Mouse (Mus musculus): Measurements from ENCODE around the gene Khdc4. TPM values are rescaled to one million over a fixed set of nuclear protein-coding genes. Genes with fewer than 3 reads are reported as not detected.

The Khdc4 gene
- polyA plus RNA-seq, 1 experiment from 2014 or later = 92.5 TPM

DNA sequence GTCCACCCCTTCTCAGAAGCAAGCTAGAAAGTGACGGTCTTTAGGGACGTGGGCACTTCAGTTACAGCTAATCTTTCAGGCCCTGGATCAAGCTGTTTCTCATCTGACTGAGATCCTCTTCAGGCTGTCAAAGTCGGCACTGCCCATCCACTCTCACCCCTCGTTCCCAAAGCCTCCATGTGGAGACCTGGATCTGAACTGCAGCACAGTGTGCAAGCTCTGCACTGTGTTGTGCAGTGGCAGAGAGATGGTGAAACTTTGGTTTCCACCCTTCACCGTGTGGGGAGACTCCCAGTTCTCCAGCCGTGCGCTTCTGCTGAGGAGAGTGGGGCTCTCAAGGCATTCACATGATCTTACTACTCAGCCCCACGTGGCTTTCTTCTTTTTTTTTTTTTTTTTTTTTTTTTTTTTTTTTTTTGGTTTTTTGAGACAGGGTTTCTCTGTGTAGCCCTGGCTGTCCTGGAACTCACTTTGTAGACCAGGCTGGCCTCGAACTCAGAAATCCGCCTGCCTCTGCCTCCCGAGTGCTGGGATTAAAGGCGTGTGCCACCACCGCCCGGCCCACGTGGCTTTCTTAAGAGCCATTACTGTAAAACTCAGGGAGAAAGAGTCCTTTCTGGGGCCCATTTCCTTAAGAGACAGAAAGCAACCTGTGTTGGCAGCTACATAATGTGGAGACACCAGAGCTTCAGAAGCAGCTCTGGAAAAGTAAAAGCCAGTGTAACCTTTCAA lies 60.7 kb downstream of the Khdc4 start:
- Histone ChIP-seq H3K27me3 (no peaks in the 10 kb centered on the region), H3K4me1 (no peaks in the 10 kb centered on the region), H3K9me3 (peaks cover 21% of the 10 kb centered on the region), H3K9ac (no peak overlapping the region), H3K4me2 (no peak overlapping the region), H3K27ac (no peak overlapping the region), H3K36me3 (peaks cover 47% of the 10 kb centered on the region), H3K4me3 (no peak overlapping the region)
- ATAC-seq (ENCODE audit: insufficient number of reproducible peaks, insufficient read depth, low FRiP score, low TSS enrichment, low read depth) = no peak
- 93% methylated on average over 14 of the region's 15 CpGs for WGBS

DNA sequence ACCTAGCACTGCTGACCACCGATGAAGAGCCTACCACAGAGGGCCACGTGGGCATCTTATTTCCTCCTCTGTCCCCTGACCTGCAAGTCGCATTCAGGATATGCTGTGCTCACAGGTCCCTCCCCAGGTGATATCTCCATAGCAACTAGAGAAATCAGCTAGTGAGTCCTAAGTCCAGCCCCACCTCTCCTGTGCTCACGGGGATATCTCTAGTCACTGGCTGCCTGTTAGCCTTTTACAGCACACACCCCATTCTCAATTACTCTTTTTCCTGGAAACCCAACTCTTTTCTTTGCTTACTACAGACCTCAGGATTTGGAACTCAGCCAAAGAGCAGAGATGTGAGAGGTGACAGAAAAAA lies 61.2 kb downstream of the Khdc4 start:
- Histone ChIP-seq H3K27ac (no peak overlapping the region), H3K9me3 (peaks cover 21% of the 10 kb centered on the region), H3K36me3 (peaks cover 52% of the 10 kb centered on the region), H3K9ac (no peak overlapping the region), H3K4me2 (no peak overlapping the region), H3K4me3 (no peak overlapping the region), H3K4me1 (no peaks in the 10 kb centered on the region), H3K27me3 (no peaks in the 10 kb centered on the region)
- no peak for ATAC-seq (ENCODE audit: insufficient number of reproducible peaks, insufficient read depth, low FRiP score, low TSS enrichment, low read depth)
- 86% methylated on average over 4 of the region's 4 CpGs for WGBS

GRCm38 (mm10) chr3:88754283-88754682 lies 68.7 kb downstream of the Khdc4 start:
- WGBS = 69% methylated on average over 4 of the region's 4 CpGs
- Histone ChIP-seq H3K4me3 (no peak overlapping the region), H3K9me3 (no peaks in the 10 kb centered on the region), H3K4me1 (peaks cover 6% of the 10 kb centered on the region; the same call in 1 of the 2 replicates), H3K4me2 (no peak overlapping the region), H3K9ac (no peak overlapping the region), H3K36me3 (peaks cover 19% of the 10 kb centered on the region), H3K27ac (no peak overlapping the region), H3K27me3 (no peaks in the 10 kb centered on the region)
- ATAC-seq (ENCODE audit: insufficient number of reproducible peaks, insufficient read depth, low FRiP score, low TSS enrichment, low read depth) = no peak

DNA sequence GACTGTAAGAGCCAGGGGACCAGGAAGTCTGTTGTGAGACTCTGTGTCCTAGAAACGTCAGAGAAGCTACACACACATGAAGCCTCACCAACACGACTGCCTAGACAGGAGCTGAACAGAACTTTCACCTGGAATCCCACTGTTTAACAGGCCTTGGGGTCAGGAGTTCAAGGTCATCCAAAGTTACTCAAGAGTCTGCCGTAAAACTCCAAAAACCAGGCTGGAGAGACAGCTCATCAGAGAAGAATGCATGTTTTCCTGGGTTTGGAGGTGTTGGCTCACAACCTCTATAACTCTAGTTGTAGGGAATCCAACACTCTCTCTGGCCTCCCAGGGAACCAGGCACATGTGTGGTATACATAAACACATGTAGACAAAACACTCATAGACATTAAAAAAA lies 69.9 kb downstream of the Khdc4 start:
- 66% methylated on average over 3 of the region's 3 CpGs for WGBS
- H3K4me1 ChIP-seq = peaks cover 6% of the 10 kb centered on the region; the same call in 1 of the 2 replicates
- no peak for ATAC-seq (ENCODE audit: insufficient number of reproducible peaks, insufficient read depth, low FRiP score, low TSS enrichment, low read depth)
- H3K9ac ChIP-seq = no peak overlapping the region
- H3K9me3 ChIP-seq = no peaks in the 10 kb centered on the region
- no peak overlapping the region for H3K4me2 ChIP-seq
- H3K27me3 ChIP-seq = no peaks in the 10 kb centered on the region
- H3K27ac ChIP-seq = no peak overlapping the region
- H3K4me3 ChIP-seq = no peak overlapping the region
- peaks cover 17% of the 10 kb centered on the region for H3K36me3 ChIP-seq

GRCm38 (mm10) chr3:88756276-88756675 lies 70.7 kb downstream of the Khdc4 start:
- H3K27ac ChIP-seq = no peak overlapping the region
- H3K36me3 ChIP-seq = peaks cover 16% of the 10 kb centered on the region
- H3K4me2 ChIP-seq = no peak overlapping the region
- no peaks in the 10 kb centered on the region for H3K9me3 ChIP-seq
- peaks cover 6% of the 10 kb centered on the region; the same call in 1 of the 2 replicates for H3K4me1 ChIP-seq
- WGBS = 55% methylated on average over 4 of the region's 4 CpGs
- no peaks in the 10 kb centered on the region for H3K27me3 ChIP-seq
- H3K4me3 ChIP-seq = no peak overlapping the region
- no peak overlapping the region for H3K9ac ChIP-seq
- no peak for ATAC-seq (ENCODE audit: insufficient number of reproducible peaks, insufficient read depth, low FRiP score, low TSS enrichment, low read depth)

GRCm38 (mm10) chr3:88758045-88758500 lies 72.5 kb downstream of the Khdc4 start:
- peak overlapping the region; percentile 32; the same call in 1 of the 2 replicates for H3K9ac ChIP-seq
- H3K9me3 ChIP-seq = no peaks in the 10 kb centered on the region
- H3K36me3 ChIP-seq = peaks cover 19% of the 10 kb centered on the region
- no peak for ATAC-seq (ENCODE audit: insufficient number of reproducible peaks, insufficient read depth, low FRiP score, low TSS enrichment, low read depth)
- H3K27me3 ChIP-seq = no peaks in the 10 kb centered on the region
- peak overlapping the region; percentile 48 for H3K27ac ChIP-seq
- no peak overlapping the region for H3K4me3 ChIP-seq
- H3K4me1 ChIP-seq = peaks cover 6% of the 10 kb centered on the region; the same call in 1 of the 2 replicates
- WGBS = 24% methylated on average over 5 of the region's 5 CpGs
- no peak overlapping the region for H3K4me2 ChIP-seq

DNA sequence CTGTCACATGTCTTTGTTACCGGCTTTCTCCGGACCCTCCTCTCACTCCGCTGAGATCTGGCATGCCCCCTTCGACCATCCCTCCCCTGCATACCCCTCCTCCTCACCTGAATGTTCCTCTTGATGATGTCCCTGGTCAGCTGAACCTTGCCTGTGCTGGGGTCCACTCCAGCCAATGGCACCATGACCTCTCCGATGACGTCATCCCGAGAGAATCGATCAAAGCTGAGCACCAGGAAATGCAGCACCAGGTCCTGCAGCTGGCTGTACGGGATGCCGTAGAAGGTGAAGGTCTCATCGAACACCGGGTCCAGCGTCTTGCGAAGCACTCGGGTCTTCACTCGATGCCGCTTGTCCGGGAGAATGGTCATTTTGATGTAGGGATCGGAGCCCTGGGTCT lies 76.0 kb downstream of the Khdc4 start:
- Histone ChIP-seq H3K4me1 (peaks cover 6% of the 10 kb centered on the region; the same call in 1 of the 2 replicates), H3K36me3 (peaks cover 19% of the 10 kb centered on the region), H3K9ac (no peak overlapping the region), H3K27ac (no peak overlapping the region), H3K4me2 (no peak overlapping the region), H3K27me3 (no peaks in the 10 kb centered on the region), H3K4me3 (no peak overlapping the region), H3K9me3 (no peaks in the 10 kb centered on the region)
- no peak for ATAC-seq (ENCODE audit: insufficient number of reproducible peaks, insufficient read depth, low FRiP score, low TSS enrichment, low read depth)
- WGBS = 94% methylated on average over 19 of the region's 19 CpGs

- H3K9me3 ChIP-seq = no peaks in the 10 kb centered on the region
- H3K27me3 ChIP-seq = no peaks in the 10 kb centered on the region
- 57% methylated on average over 6 of the region's 6 CpGs for WGBS
- H3K9ac ChIP-seq = no peak overlapping the region
- no peak for ATAC-seq (ENCODE audit: insufficient number of reproducible peaks, insufficient read depth, low FRiP score, low TSS enrichment, low read depth)
- peaks cover 13% of the 10 kb centered on the region for H3K36me3 ChIP-seq
- no peak overlapping the region for H3K4me2 ChIP-seq
- H3K4me1 ChIP-seq = peaks cover 6% of the 10 kb centered on the region; the same call in 1 of the 2 replicates
- no peak overlapping the region for H3K4me3 ChIP-seq
- no peak overlapping the region for H3K27ac ChIP-seq
Observed at GRCm38 (mm10) chr3:88762401-88762831, 76.8 kb downstream of the Khdc4 start.

Other genes starting within 250 kb of the Khdc4 start
- 10.3 and 13.3 TPM in 2 replicates for gene Sema4a, start 224.6 kb upstream of the Khdc4 start, polyA plus RNA-seq (2015; fragmentation: Nextera tagmentation; extraction: Ambion mirVana)
- 311 and 321 TPM in 2 replicates for gene Lmna, start 175.8 kb upstream of the Khdc4 start, polyA plus RNA-seq (2015; fragmentation: Nextera tagmentation; extraction: Ambion mirVana)
- 32.2 and 33.4 TPM in 2 replicates for gene Mex3a, start 153.4 kb upstream of the Khdc4 start, polyA plus RNA-seq (2015; fragmentation: Nextera tagmentation; extraction: Ambion mirVana)
- gene Rab25, start 137.5 kb upstream of the Khdc4 start, polyA plus RNA-seq (2015; fragmentation: Nextera tagmentation; extraction: Ambion mirVana) = 18.6 and 19.5 TPM in 2 replicates
- 164 and 169 TPM in 2 replicates for gene Lamtor2, start 132.7 kb upstream of the Khdc4 start, polyA plus RNA-seq (2015; fragmentation: Nextera tagmentation; extraction: Ambion mirVana)
- gene Ubqln4, start 132.0 kb upstream of the Khdc4 start, polyA plus RNA-seq (2015; fragmentation: Nextera tagmentation; extraction: Ambion mirVana) = 43.0 and 44.6 TPM in 2 replicates
- 259 and 274 TPM in 2 replicates for gene Ssr2, start 109.9 kb upstream of the Khdc4 start, polyA plus RNA-seq (2015; fragmentation: Nextera tagmentation; extraction: Ambion mirVana)
- gene Arhgef2, start 79.8 kb upstream of the Khdc4 start, polyA plus RNA-seq (2015; fragmentation: Nextera tagmentation; extraction: Ambion mirVana) = 91.6 and 99.4 TPM in 2 replicates
- not detected in 2 replicates for gene Rxfp4, start 32.7 kb upstream of the Khdc4 start, polyA plus RNA-seq (2015; fragmentation: Nextera tagmentation; extraction: Ambion mirVana)
- 51.4 and 54.4 TPM in 2 replicates for gene Rit1, start 31.0 kb downstream of the Khdc4 start, polyA plus RNA-seq (2015; fragmentation: Nextera tagmentation; extraction: Ambion mirVana)
- 16.9 and 19.7 TPM in 2 replicates for gene Syt11, start 89.4 kb downstream of the Khdc4 start, polyA plus RNA-seq (2015; fragmentation: Nextera tagmentation; extraction: Ambion mirVana)
- 12.6 and 13.9 TPM in 2 replicates for gene Gon4l, start 149.4 kb downstream of the Khdc4 start, polyA plus RNA-seq (2015; fragmentation: Nextera tagmentation; extraction: Ambion mirVana)
- gene Msto1, start 228.2 kb downstream of the Khdc4 start, polyA plus RNA-seq (2015; fragmentation: Nextera tagmentation; extraction: Ambion mirVana) = 40.7 and 43.2 TPM in 2 replicates